Comparison of ENCODE assay signal across 9 mouse cellular contexts in the genomic region with DNA sequence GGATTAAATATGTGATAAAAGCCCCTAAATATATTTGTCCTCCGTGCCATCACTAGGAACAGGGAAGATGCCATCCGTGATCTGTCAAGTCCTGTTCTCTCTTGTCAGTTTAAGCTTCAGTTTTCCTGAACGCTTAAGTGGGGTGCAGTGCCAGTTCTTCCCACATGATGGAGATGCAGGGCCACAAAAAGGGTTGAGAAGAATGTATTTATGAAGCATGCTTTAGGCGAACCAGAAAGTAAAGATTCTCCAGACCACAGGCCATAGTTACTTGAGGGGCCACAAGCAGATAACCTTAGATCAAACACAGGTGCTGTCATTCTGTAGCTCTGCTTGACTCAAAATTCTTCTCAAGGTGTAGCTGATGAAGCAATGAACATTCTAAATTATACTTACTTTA. TPM values are rescaled to one million over a fixed set of nuclear protein-coding genes. Genes with fewer than 3 reads are reported as not detected.
DNase-seq lines count a peak whose midpoint lies in the region; ATAC-seq and TF ChIP-seq lines count a peak whose summit lies in the region.
"Had no signal": no experiment of that assay in that cellular context is flagged by ENCODE, and none has a peak within 500 bp of the region (broad histone marks: within the 10 kb centered on the region; RNA-seq: fewer than 3 reads in every experiment).

No protein-coding gene starts in this region.

- H3K36me3 ChIP-seq in spleen, adult 2 months (ENCODE audit: control insufficient read depth, insufficient read depth, low read length) = no peaks in the 10 kb centered on the region
- H3K36me3 ChIP-seq in liver, embryonic 14.5 days (replicated peaks; ENCODE audit: control insufficient read depth, insufficient read depth, low read depth) = no peaks in the 10 kb centered on the region

- H3K27ac ChIP-seq in spleen, adult 2 months (ENCODE audit: insufficient read depth, low read length) = no peak overlapping the region
- no peak overlapping the region for H3K27ac ChIP-seq in cerebellum, adult 2 months (ENCODE audit: insufficient read depth, low read length)
- no peak overlapping the region for H3K27ac ChIP-seq in liver, embryonic 14.5 days
- H3K27ac ChIP-seq: macrophage had no signal

- 30% methylated on average over 4 of the region's 4 CpGs for WGBS in spleen, adult 2 months
- WGBS in cerebellum, adult 2 months = 9% methylated on average over 4 of the region's 4 CpGs
- 26% methylated on average over 4 of the region's 4 CpGs for WGBS in liver, embryonic 14.5 days (ENCODE audit: insufficient replicate concordance)

- peak in 1 of 2 experiments; percentile 25 for DNase-seq in spleen, adult 2 months (ENCODE audit: low read depth in 1 of 2, low spot score in 2 of 2)
- DNase-seq in spleen, adult 12 weeks (ENCODE audit: low spot score) = no peak
- DNase-seq in cerebellum, adult 2 months = peak; percentile 78 to 86
- DNase-seq in kidney, postnatal 10 days = peak; percentile 64
- no peak for DNase-seq in liver, embryonic 14.5 days (ENCODE audit: low read depth in 3 of 3, low spot score in 3 of 3)
- peak; percentile 32 for DNase-seq in ovary, postnatal 14 days (ENCODE audit: low spot score)
- no peak for DNase-seq in c-Kit-positive CD71-positive TER-119-positive erythroid progenitor cells, embryonic 14.5 days (ENCODE audit: low spot score)

- H3K9ac ChIP-seq in liver, embryonic 14.5 days (replicated peaks) = no peak overlapping the region

- ATAC-seq in frontal cortex, adult (ENCODE audit: low TSS enrichment) = peak; percentile 97
- ATAC-seq in liver, embryonic 14.5 days (ENCODE audit: insufficient read depth) = no peak

- no peak for TF ChIP-seq EP300 in liver, embryonic 14.5 days (IDR thresholded peaks at IDR 0.05; ENCODE audit: low read depth)

- no peak for TF ChIP-seq POLR2A in spleen, adult 2 months (IDR thresholded peaks at IDR 0.05; ENCODE audit: low read depth, low read length)
- no peak for TF ChIP-seq POLR2A in cerebellum, adult 2 months (IDR thresholded peaks at IDR 0.05; ENCODE audit: borderline replicate concordance, insufficient read depth, low read length)

- H3K27me3 ChIP-seq in spleen, adult 2 months (ENCODE audit: control insufficient read depth, insufficient read depth, low read length) = no peaks in the 10 kb centered on the region
- no peaks in the 10 kb centered on the region for H3K27me3 ChIP-seq in cerebellum, adult 2 months (ENCODE audit: control insufficient read depth, insufficient read depth, low read length)
- no peaks in the 10 kb centered on the region for H3K27me3 ChIP-seq in liver, embryonic 14.5 days (ENCODE audit: control insufficient read depth, insufficient read depth, low read length)

- no peak overlapping the region for H3K4me3 ChIP-seq in spleen, adult 2 months (ENCODE audit: extremely low read depth, insufficient read depth, insufficient read length)
- H3K4me3 ChIP-seq in cerebellum, adult 2 months (replicated peaks; ENCODE audit: insufficient read depth, low read depth, low read length) = no peak overlapping the region
- no peak overlapping the region for H3K4me3 ChIP-seq in liver, embryonic 14.5 days (ENCODE audit: insufficient read depth in 1 of 2, low read depth in 2 of 2, low read length in 2 of 2)

- no peaks in the 10 kb centered on the region for H3K4me1 ChIP-seq in spleen, adult 2 months (ENCODE audit: control insufficient read depth, insufficient read depth, insufficient read length)
- H3K4me1 ChIP-seq in cerebellum, adult 2 months (ENCODE audit: control insufficient read depth, insufficient read depth, low read length) = peaks cover 3% of the 10 kb centered on the region; the same call in 1 of the 2 replicates
- no peaks in the 10 kb centered on the region for H3K4me1 ChIP-seq in liver, embryonic 14.5 days (replicated peaks; ENCODE audit: control insufficient read depth in 2 of 2, insufficient read depth in 2 of 2, low read length in 1 of 2)

- H3K4me2 ChIP-seq in liver, embryonic 14.5 days (ENCODE audit: low read depth) = no peak overlapping the region

- H3K9me3 ChIP-seq in liver, embryonic 14.5 days (ENCODE audit: control insufficient read depth, low read length) = no peaks in the 10 kb centered on the region

- TF ChIP-seq CTCF in spleen, adult 2 months (IDR thresholded peaks at IDR 0.05; ENCODE audit: extremely low read depth, insufficient read depth, insufficient read length, insufficient replicate concordance) = peak; percentile 54; the same call in 1 of the 2 replicates
- peak; percentile 90 for TF ChIP-seq CTCF in cerebellum, adult 2 months (IDR thresholded peaks at IDR 0.05; ENCODE audit: borderline replicate concordance, insufficient read depth, low read depth, low read length)
- TF ChIP-seq CTCF in liver, embryonic 14.5 days (IDR thresholded peaks at IDR 0.05; ENCODE audit: low read depth) = peak; percentile 41; the same call in 1 of the 2 replicates

RNA-seq across cellular contexts. Expression of gene Tlr4, which starts 58.6 kb away (rescaled TPM):
- polyA plus RNA-seq in spleen, adult 2 months (2012; rRNA removed) = 1.0 and 1.3 TPM in 2 replicates
- polyA plus RNA-seq in cerebellum, adult 2 months (2012; rRNA removed) = 0.36 and 0.46 TPM in 2 replicates
- 0.41 and 0.68 TPM in 2 replicates for polyA plus RNA-seq in liver, embryonic 14.5 days (2012; rRNA removed)
- 1.8 and 2.5 TPM in 2 replicates for polyA plus RNA-seq in liver, embryonic 14.5 days (2014; fragmentation: Nextera tagmentation; extraction: Ambion mirVana)

Comparison
In these comparisons a context has a peak if more than half of its experiments do, and no peak if none do; other contexts are left out.
1. DNase-seq: peak in cerebellum, adult 2 months (2 of 2), kidney, postnatal 10 days (single experiment) and ovary, postnatal 14 days (single experiment); none in spleen, adult 12 weeks (single experiment), liver, embryonic 14.5 days (0 of 3) and c-Kit-positive CD71-positive TER-119-positive erythroid progenitor cells, embryonic 14.5 days (single experiment).
2. Peak in every context shown above with its lines, with median percentiles within 50 percentile points of each other: CTCF ChIP-seq.